Mouse (Mus musculus) kidney, embryonic 14.5 days (tissue): ENCODE results near the gene Icam4. TPM values are rescaled to one million over a fixed set of nuclear protein-coding genes. Genes with fewer than 3 reads are reported as not detected.

ENCODE experiments used
- ATAC-seq: fragments of 200-750 bp; cut with Nextera tagmentation; 2 replicates; pipeline ENCODE4 v1.8.0; 2017; ENCODE audit warnings: moderate number of reproducible peaks, mild to moderate bottlenecking, moderate TSS enrichment, moderate library complexity; ENCODE audit not compliant: low FRiP score, low TSS enrichment
- H3K27ac ChIP-seq: fragments of 300-500 bp; sonication (generic); 2 replicates; pipeline ENCODE4 v1.5.1; 2014; ENCODE audit warnings: low read depth, mild to moderate bottlenecking, low read length, moderate library complexity, mixed read lengths
- H3K27me3 ChIP-seq: fragments of 300-500 bp; sonication (generic); 2 replicates; pipeline ENCODE4 v1.6.1; 2014; ENCODE audit warnings: mild to moderate bottlenecking, low read length; ENCODE audit not compliant: control insufficient read depth, insufficient read depth
- H3K36me3 ChIP-seq: fragments of 300-500 bp; sonication (generic); 2 replicates; pipeline ENCODE4 v1.6.1; 2014; ENCODE audit warnings: low read length, mixed read lengths; ENCODE audit not compliant: control insufficient read depth, insufficient read depth
- H3K4me1 ChIP-seq: fragments of 300-500 bp; sonication (generic); 2 replicates; pipeline ENCODE4 v1.6.1; 2014; ENCODE audit warnings: low read length, mixed read lengths; ENCODE audit not compliant: control insufficient read depth, insufficient read depth
- H3K4me2 ChIP-seq: fragments of 300-500 bp; sonication (generic); replicated peaks from 2 replicates; pipeline ENCODE4 v1.6.1; 2014; ENCODE audit warnings: low read depth, mild to moderate bottlenecking, low read length
- H3K4me3 ChIP-seq: fragments of 300-500 bp; sonication (generic); 2 replicates; pipeline ENCODE4 v1.5.1; 2014; ENCODE audit warnings: mild to moderate bottlenecking, low read length
- H3K9ac ChIP-seq: fragments of 300-500 bp; sonication (generic); 2 replicates; pipeline ENCODE4 v1.6.1; 2014; ENCODE audit warnings: low read depth, mild to moderate bottlenecking, low read length, moderate library complexity
- H3K9me3 ChIP-seq: fragments of 300-500 bp; sonication (generic); 2 replicates; pipeline ENCODE4 v1.6.1; 2016; ENCODE audit warnings: low read length; ENCODE audit not compliant: control insufficient read depth
- WGBS: fragments of 180-500 bp; shearing (Covaris S2); extraction: QIAGEN DNeasy Blood & Tissue Kit; methylation state at CpG from one replicate; pipeline ENCODE4 v1.1.7; 2014; 5-methylcytosine and 5-hydroxymethylcytosine counted together
- microRNA counts: library from miRNA; unstranded; fragments of <30 nt; microRNA quantifications from one replicate; lab custom pipeline; 2017
- microRNA-seq: library from miRNA; unstranded; fragments of <30 nt; microRNA quantifications from one replicate; pipeline ENCODE4, GENCODE M21; 2016
- polyA plus RNA-seq: library from polyadenylated mRNA; unstranded; fragments of >200 nt; fragmentation: Nextera tagmentation; extraction: Ambion mirVana; gene quantifications from 2 replicates; pipeline ENCODE4 v1.2.1, GENCODE M21; 2014

Gene Icam4
- polyA plus RNA-seq, 1 experiment from 2014 or later = 0.45 TPM

DNA sequence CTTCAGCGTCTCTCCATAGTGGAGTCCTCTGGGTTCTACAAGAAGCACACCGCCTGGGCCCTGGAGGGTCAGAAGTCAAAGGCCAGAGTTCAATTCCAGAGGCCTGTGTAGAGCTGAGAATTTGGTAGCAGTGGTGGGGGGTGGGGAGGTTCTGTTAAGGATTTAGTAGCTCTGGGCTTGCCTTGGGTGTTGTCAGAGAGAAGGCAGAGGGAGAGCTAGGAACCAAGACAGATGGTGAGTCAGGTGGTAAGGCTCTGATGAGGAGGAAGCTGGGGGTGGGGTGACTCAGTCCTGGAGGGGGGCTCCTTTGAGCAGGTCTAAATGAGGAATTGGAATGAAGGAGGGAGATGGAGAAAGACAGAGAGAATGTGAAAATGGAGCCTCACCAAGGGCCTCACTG lies 33.8 kb downstream of the Icam4 start:
- 85% methylated on average over 2 of the region's 2 CpGs for WGBS
- no peak overlapping the region for H3K4me3 ChIP-seq
- no peak overlapping the region for H3K9ac ChIP-seq
- no peak overlapping the region for H3K4me2 ChIP-seq
- peaks cover 38% of the 10 kb centered on the region for H3K36me3 ChIP-seq
- H3K4me1 ChIP-seq = no peaks in the 10 kb centered on the region
- no peak overlapping the region for H3K27ac ChIP-seq
- ATAC-seq = no peak
- H3K9me3 ChIP-seq = no peaks in the 10 kb centered on the region
- H3K27me3 ChIP-seq = no peaks in the 10 kb centered on the region

DNA sequence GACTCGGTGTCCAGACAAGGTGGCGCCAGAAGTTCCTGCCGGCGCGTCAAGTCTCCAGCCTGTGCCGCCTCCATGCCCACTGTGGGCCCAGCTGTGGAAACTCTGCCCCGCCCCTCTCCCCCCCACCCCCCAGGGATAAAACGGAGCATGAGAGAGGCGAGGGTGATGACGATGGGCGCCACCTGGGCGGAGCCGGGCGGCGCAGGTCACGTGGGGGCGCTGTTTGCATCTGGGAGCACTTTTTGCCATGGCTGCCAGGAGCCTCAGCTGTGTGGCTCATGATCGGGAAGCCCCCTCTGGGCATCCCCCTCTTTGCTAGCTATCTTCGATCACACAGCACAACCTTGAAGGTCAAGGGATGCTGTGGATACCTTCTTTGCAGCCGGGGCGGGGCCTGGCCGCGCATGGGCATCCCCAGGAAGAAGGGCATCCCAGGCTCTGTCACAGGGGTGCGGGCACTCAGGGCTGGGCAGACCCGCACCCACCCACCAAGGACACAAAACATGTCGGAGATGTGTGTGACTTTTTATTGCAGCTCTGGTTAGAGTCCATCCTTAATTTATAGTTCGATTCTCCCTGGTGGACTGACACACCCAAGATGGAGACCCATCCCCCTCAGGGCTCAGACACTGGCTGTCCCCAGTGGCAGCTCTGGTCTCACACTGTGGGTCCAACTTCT lies 38.0 kb downstream of the Icam4 start, which contains the start of gene Zglp1:
Zglp1 (minus strand) TSS at position 88 of the 679 bp plus-strand sequence.
- ATAC-seq = no peak
- H3K9me3 ChIP-seq = no peaks in the 10 kb centered on the region
- H3K4me2 ChIP-seq = no peak within 1 kb of the TSS
- H3K27ac ChIP-seq = no peak within 1 kb of the TSS
- no peak within 1 kb of the TSS for H3K4me3 ChIP-seq
- no peaks in the 10 kb centered on the region for H3K27me3 ChIP-seq
- 86% methylated on average over 26 of the region's 27 CpGs for WGBS
- no peak within 1 kb of the TSS for H3K9ac ChIP-seq
- peaks cover 49% of the 10 kb centered on the region for H3K36me3 ChIP-seq
- peaks cover 2% of the 10 kb centered on the region; the same call in 1 of the 2 replicates for H3K4me1 ChIP-seq

DNA sequence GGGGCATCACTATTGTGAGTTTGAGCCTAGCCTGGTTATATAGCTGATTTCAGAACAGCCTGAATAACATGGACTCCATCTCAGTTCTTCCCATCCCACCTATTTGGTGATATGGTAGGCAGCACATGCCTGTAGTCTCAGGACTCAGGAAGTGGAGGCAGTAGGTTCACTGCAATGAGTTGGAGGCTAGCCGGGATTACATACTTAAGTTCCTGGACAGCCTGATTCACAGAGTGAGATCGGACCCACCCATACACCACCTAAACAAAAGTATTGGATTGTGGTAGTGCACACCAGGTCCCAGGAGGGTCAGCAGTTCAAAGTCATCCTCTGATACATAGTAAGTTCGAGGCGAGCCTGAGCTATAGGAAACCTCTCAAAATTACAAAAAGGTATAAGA lies 43.5 kb downstream of the Icam4 start:
- peak; percentile 24 for ATAC-seq
- H3K9me3 ChIP-seq = no peaks in the 10 kb centered on the region
- no peaks in the 10 kb centered on the region for H3K27me3 ChIP-seq
- H3K4me2 ChIP-seq = peak overlapping the region; percentile 63
- H3K4me3 ChIP-seq = peak overlapping the region; percentile 70
- peak overlapping the region; percentile 82 for H3K9ac ChIP-seq
- no peak overlapping the region for H3K27ac ChIP-seq
- WGBS = 10% methylated on average over 4 of the region's 4 CpGs
- peaks cover 40% of the 10 kb centered on the region for H3K36me3 ChIP-seq
- H3K4me1 ChIP-seq = peaks cover 6% of the 10 kb centered on the region; the same call in 1 of the 2 replicates

DNA sequence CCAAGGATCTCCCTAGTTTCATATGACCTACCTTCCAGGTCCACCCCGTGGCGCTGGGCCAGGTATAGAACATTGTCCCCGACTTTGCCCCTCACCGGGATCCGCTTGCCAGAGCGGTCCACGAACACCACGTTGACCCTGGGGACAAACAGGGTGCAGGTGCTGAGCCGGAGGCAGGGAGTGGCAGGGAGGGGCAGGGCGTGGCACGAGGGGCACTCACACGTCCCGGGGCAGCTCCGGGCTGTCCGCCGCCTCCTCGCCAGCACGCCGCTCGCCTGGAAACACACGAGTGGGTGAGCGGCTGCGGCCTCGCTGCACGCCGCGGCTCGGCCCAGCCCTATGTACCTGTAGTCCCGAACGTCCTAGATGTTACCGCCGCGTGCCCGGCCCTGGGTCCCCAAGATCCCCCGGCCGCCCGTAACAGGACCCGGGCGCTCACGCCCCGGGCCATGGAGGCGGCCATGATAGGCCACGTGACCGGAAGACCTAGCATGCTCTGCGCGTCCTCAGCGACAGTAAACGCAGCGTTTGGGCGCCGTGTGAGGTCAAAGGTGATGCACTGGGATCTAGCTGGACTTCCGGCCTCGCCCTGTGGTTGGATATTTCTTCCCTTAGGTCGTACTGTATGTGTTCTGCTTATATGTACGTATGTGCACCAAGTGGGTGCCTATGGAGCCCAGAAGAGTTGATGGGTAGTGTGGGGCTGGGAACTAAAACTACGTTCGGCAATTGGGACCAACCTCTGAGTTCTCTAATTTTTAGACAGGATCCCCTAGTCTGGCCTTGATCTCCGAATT lies 44.1 kb downstream of the Icam4 start, which contains the start of the genes Gm49373 and Fdx1l:
Gm49373 (minus strand) TSS at position 53 of the 797 bp plus-strand sequence.
Fdx1l (minus strand) TSS at position 571 of the 797 bp plus-strand sequence.
- Histone ChIP-seq H3K27ac (peak within 1 kb of the TSS; percentile 49; the same call in 1 of the 2 replicates), H3K4me3 (peak within 1 kb of the TSS; percentile 70), H3K4me1 (peaks cover 6% of the 10 kb centered on the region; the same call in 1 of the 2 replicates), H3K9me3 (no peaks in the 10 kb centered on the region), H3K27me3 (no peaks in the 10 kb centered on the region), H3K4me2 (peak within 1 kb of the TSS; percentile 63), H3K9ac (peak within 1 kb of the TSS; percentile 82), H3K36me3 (peaks cover 44% of the 10 kb centered on the region)
- 3% methylated on average over 58 of the region's 58 CpGs for WGBS
- ATAC-seq = peak; percentile 95

DNA sequence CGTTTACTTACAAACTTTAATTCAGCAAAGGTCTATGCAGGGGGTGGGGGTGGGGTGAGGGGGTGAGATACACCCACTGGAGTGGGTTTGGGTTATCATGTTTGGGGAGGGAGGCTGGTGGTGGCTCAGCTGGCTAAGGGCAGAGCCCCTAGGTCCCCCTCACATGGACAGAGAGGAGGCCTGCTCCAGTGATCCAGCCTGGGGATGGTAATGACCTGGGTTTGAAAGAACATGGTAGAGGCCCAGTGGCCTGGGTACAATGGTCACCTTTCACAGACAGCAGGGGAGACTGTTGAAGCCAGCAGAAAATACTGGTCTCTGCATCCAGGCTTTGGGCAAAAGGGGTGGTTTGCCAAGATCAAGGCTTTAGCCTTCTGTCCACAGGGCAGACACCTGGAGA lies 45.0 kb downstream of the Icam4 start:
- Histone ChIP-seq H3K4me1 (peaks cover 6% of the 10 kb centered on the region; the same call in 1 of the 2 replicates), H3K36me3 (peaks cover 54% of the 10 kb centered on the region), H3K4me3 (no peak overlapping the region), H3K27ac (no peak overlapping the region), H3K9ac (no peak overlapping the region), H3K9me3 (no peaks in the 10 kb centered on the region), H3K4me2 (no peak overlapping the region), H3K27me3 (no peaks in the 10 kb centered on the region)
- ATAC-seq = no peak
- WGBS = 84% methylated on average over 1 of the region's 1 CpGs

DNA sequence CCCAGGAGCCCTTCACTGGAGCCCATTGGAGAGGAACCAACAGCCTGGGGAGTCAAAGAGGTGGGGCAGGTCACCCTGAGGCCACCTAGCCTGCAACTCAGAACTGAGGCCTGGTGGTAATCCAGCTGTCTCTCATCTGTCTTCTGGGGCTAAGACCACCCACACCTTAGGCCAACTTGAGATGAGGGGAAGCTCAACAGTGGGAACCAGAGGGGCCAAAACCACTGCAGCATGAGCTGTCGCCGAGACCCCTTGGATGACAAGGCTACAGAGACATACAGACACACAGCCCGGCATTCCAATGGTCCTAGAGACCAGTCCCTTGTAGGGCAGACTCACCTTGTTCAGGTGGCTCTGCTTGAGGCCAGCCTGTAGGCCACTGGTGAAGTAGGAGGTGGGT lies 46.5 kb downstream of the Icam4 start:
- Histone ChIP-seq H3K9ac (no peak overlapping the region), H3K27me3 (no peaks in the 10 kb centered on the region), H3K36me3 (peaks cover 63% of the 10 kb centered on the region), H3K27ac (no peak overlapping the region), H3K4me3 (no peak overlapping the region), H3K9me3 (no peaks in the 10 kb centered on the region), H3K4me2 (no peak overlapping the region), H3K4me1 (peaks cover 6% of the 10 kb centered on the region; the same call in 1 of the 2 replicates)
- 88% methylated on average over 3 of the region's 3 CpGs for whole genome bisulfite sequencing
- no peak for ATAC-seq

MicroRNA genes within 50 kb of the gene (microRNA counts, 519-probe panel; counts per million panel counts)
- 5,179 counts per million, percentile 45 among the panel's probes with 10 or more counts for microRNA mmu-miR-1900 (lab: Ali Mortazavi, UCI)

Small RNA genes within 50 kb of the gene (microRNA-seq; reads per million reads assigned to microRNA genes)
- gene Mir1900 = not detected
- gene Mir7082 = 0.84 reads per million

Other genes starting within 250 kb of the Icam4 start
- gene Col5a3, start 214.3 kb upstream of the Icam4 start, polyA plus RNA-seq = 0.73 and 0.77 TPM in 2 replicates
- not detected in 2 replicates for gene Rdh8, start 210.9 kb upstream of the Icam4 start, polyA plus RNA-seq
- 6.1 and 7.8 TPM in 2 replicates for gene A230050P20Rik, start 160.7 kb upstream of the Icam4 start, polyA plus RNA-seq
- 2.0 and 2.2 TPM in 2 replicates for gene Angptl6, start 149.6 kb upstream of the Icam4 start, polyA plus RNA-seq
- 82.3 and 90.0 TPM in 2 replicates for gene Ppan, start 141.2 kb upstream of the Icam4 start, polyA plus RNA-seq
- 327 and 329 TPM in 2 replicates for gene Eif3g, start 130.8 kb upstream of the Icam4 start, polyA plus RNA-seq
- 71.8 and 87.1 TPM in 2 replicates for gene Dnmt1, start 69.5 kb upstream of the Icam4 start, polyA plus RNA-seq
- gene S1pr2, start 52.6 kb upstream of the Icam4 start, polyA plus RNA-seq = 26.7 and 36.1 TPM in 2 replicates
- gene Mrpl4, start 26.6 kb upstream of the Icam4 start, polyA plus RNA-seq = 145 and 146 TPM in 2 replicates
- gene Icam1, start 13.4 kb upstream of the Icam4 start, polyA plus RNA-seq = 7.1 and 10.3 TPM in 2 replicates
- gene Icam5, start 2.7 kb downstream of the Icam4 start, polyA plus RNA-seq = 0.20 TPM in 1 of 2 replicates, not detected in the other
- gene Zglp1, start 37.7 kb downstream of the Icam4 start, polyA plus RNA-seq = 2.1 TPM in 1 of 2 replicates, not detected in the other
- gene Gm49373, start 43.7 kb downstream of the Icam4 start, polyA plus RNA-seq = 0.64 and 0.90 TPM in 2 replicates
- 62.6 and 82.3 TPM in 2 replicates for gene Fdx1l, start 44.2 kb downstream of the Icam4 start, polyA plus RNA-seq
- gene Gm38431, start 62.6 kb downstream of the Icam4 start, polyA plus RNA-seq = 2.8 and 3.1 TPM in 2 replicates
- gene Raver1, start 62.6 kb downstream of the Icam4 start, polyA plus RNA-seq = 70.6 and 96.0 TPM in 2 replicates
- gene Tyk2, start 101.9 kb downstream of the Icam4 start, polyA plus RNA-seq = 5.6 and 8.7 TPM in 2 replicates
- gene Cdc37, start 120.6 kb downstream of the Icam4 start, polyA plus RNA-seq = 366 and 377 TPM in 2 replicates
- 13.7 and 14.0 TPM in 2 replicates for gene Pde4a, start 136.3 kb downstream of the Icam4 start, polyA plus RNA-seq
- gene Keap1, start 210.0 kb downstream of the Icam4 start, polyA plus RNA-seq = 26.8 and 34.2 TPM in 2 replicates
- 0.07 and 0.19 TPM in 2 replicates for gene S1pr5, start 219.1 kb downstream of the Icam4 start, polyA plus RNA-seq
- 35.5 and 43.7 TPM in 2 replicates for gene Atg4d, start 235.9 kb downstream of the Icam4 start, polyA plus RNA-seq